Mouse (Mus musculus) mouse embryonic stem cell (cell line): Measurements from ENCODE around the gene Abca1.

Experiments
- in situ Hi-C, 2 experiments: fragments of 300-500 bp; cut with MboI; formaldehyde crosslinking; loops; 1 replicate in 1 of 2; 3 replicates in 1 of 2; pipeline ENCODE4 v1.14.3; 2019 to 2020; ENCODE audit warnings: low sequenced_read_pairs in 2 of 2, low pct_unique_long_range_greater_than_20kb in 1 of 2, mixed read lengths in 1 of 2; ENCODE audit not compliant: unreplicated experiment in 1 of 2

Abca1 gene

DNA sequence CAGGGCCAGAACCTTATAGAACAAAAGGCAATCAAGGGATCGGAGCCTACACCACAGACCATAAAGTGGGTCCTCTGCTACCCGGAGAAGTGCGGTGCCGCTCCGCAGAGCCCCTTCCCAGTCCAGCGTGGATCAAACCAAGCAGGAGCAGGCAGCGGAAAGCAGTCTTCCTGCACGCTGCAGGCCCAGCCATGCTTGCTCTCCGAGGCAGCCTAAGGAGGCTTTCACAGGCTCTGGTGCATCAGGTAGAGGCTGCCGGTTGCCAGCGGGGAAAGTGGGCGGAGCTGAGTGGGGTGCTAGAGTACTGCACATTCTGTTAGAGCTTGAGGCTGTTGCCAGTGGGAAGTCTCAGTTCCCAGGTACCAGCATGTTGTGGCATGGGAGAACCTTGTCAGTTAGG lies 170.4 kb downstream of the Abca1 start, which contains the start of gene Nipsnap3a:
Nipsnap3a (plus strand) TSS at position 25 of the 400 bp plus-strand sequence.
- in situ Hi-C loops = loop anchor here in 1 of 2 experiments (25.0 kb wide), 1 partner anchor 477 kb away; no protein-coding TSS in a partner anchor

- in situ Hi-C loops = loop anchor here in 1 of 2 experiments (25.0 kb wide), 1 partner anchor 474 kb away; no protein-coding TSS in a partner anchor
Observed at GRCm38 (mm10) chr4:52986266-52986665, 173.4 kb downstream of the Abca1 start.

GRCm38 (mm10) chr4:52985216-52985615 lies 174.5 kb downstream of the Abca1 start:
- in situ Hi-C loops = loop anchor here in 1 of 2 experiments (25.0 kb wide), 1 partner anchor 473 kb away; no protein-coding TSS in a partner anchor
